Mouse (Mus musculus) hindbrain, embryonic 10.5 days (tissue): ENCODE data around the gene Pkp1. TPM values are rescaled to one million over a fixed set of nuclear protein-coding genes. Genes with fewer than 3 reads are reported as not detected.
A peak's percentile ranks its signal among the peaks of the same experiment; 100 is the strongest.

Experiments used
- DNase-seq: peaks from one replicate; pipeline ENCODE4 v3.0.0-alpha.2; 2017; ENCODE audit warnings: low spot score
- H3K27ac ChIP-seq: fragments of 300-500 bp; sonication (generic); 2 replicates; pipeline ENCODE4 v1.5.1; 2016; ENCODE audit warnings: mild to moderate bottlenecking, moderate library complexity
- H3K27me3 ChIP-seq: fragments of 300-500 bp; sonication (generic); 2 replicates; pipeline ENCODE4 v1.6.1; 2016; ENCODE audit warnings: mild to moderate bottlenecking; ENCODE audit not compliant: poor library complexity, insufficient read depth, severe bottlenecking
- H3K36me3 ChIP-seq: fragments of 300-500 bp; sonication (generic); 2 replicates; pipeline ENCODE4 v1.6.1; 2016; ENCODE audit warnings: mild to moderate bottlenecking, moderate library complexity
- H3K4me1 ChIP-seq: fragments of 300-500 bp; sonication (generic); replicated peaks from 2 replicates; pipeline ENCODE4 v1.6.1; 2016; ENCODE audit warnings: mild to moderate bottlenecking
- H3K4me3 ChIP-seq: fragments of 300-500 bp; sonication (generic); 2 replicates; pipeline ENCODE4 v1.5.1; 2016; ENCODE audit warnings: mild to moderate bottlenecking, moderate library complexity
- H3K9me3 ChIP-seq: fragments of 300-500 bp; sonication (generic); 2 replicates; pipeline ENCODE4 v1.6.1; 2016; ENCODE audit warnings: mild to moderate bottlenecking, moderate library complexity
- WGBS: fragments of 180-500 bp; shearing (Covaris S2); methylation state at CpG from one replicate; pipeline ENCODE4 v1.1.7; 2016; 5-methylcytosine and 5-hydroxymethylcytosine counted together
- polyA plus RNA-seq: library from polyadenylated mRNA; unstranded; fragments of >200 nt; fragmentation: Nextera tagmentation; extraction: Ambion mirVana; gene quantifications from 2 replicates; pipeline ENCODE4 v1.2.1, GENCODE M21; 2016

Pkp1 gene
- polyA plus RNA-seq, result 0.20 TPM in 1 of 2 replicates, not detected in the other

GRCm38 (mm10) chr1:135918644-135919407, at the start of gene Pkp1:
Pkp1 (minus strand) TSS chr1:135919207.
- peak; percentile 30 for DNase-seq
- peaks cover 91% of the 10 kb centered on the region for H3K27me3 ChIP-seq
- H3K36me3 ChIP-seq, result no peaks in the 10 kb centered on the region
- H3K4me1 ChIP-seq, result peaks cover 20% of the 10 kb centered on the region
- no peak within 1 kb of the TSS for H3K27ac ChIP-seq
- peak within 1 kb of the TSS; percentile 47 for H3K4me3 ChIP-seq
- H3K9me3 ChIP-seq, result no peaks in the 10 kb centered on the region
- under 1% methylated on average over 67 of the region's 67 CpGs for WGBS

- Histone ChIP-seq H3K27me3 (no peaks in the 10 kb centered on the region), H3K36me3 (no peaks in the 10 kb centered on the region), H3K4me3 (no peak overlapping the region), H3K4me1 (peaks cover 17% of the 10 kb centered on the region), H3K9me3 (no peaks in the 10 kb centered on the region), H3K27ac (no peak overlapping the region)
- 84% methylated on average over 4 of the region's 4 CpGs for WGBS
- no peak for DNase-seq
Measured at GRCm38 (mm10) chr1:135967739-135968138, 48.7 kb upstream of the Pkp1 start.

- no peaks in the 10 kb centered on the region for H3K27me3 ChIP-seq
- H3K4me1 ChIP-seq, result peaks cover 11% of the 10 kb centered on the region
- no peaks in the 10 kb centered on the region for H3K9me3 ChIP-seq
- H3K36me3 ChIP-seq, result no peaks in the 10 kb centered on the region
- no peak for DNase-seq
- no peak overlapping the region for H3K4me3 ChIP-seq
- no peak overlapping the region for H3K27ac ChIP-seq
- 72% methylated on average over 11 of the region's 11 CpGs for WGBS
Measured at GRCm38 (mm10) chr1:135964561-135964960, 45.6 kb upstream of the Pkp1 start.

- no peak for DNase-seq
- no peaks in the 10 kb centered on the region for H3K36me3 ChIP-seq
- H3K4me1 ChIP-seq, result peaks cover 11% of the 10 kb centered on the region
- H3K9me3 ChIP-seq, result no peaks in the 10 kb centered on the region
- H3K27ac ChIP-seq, result no peak overlapping the region
- H3K27me3 ChIP-seq, result no peaks in the 10 kb centered on the region
- 77% methylated on average over 5 of the region's 5 CpGs for WGBS
- H3K4me3 ChIP-seq, result no peak overlapping the region
Measured at GRCm38 (mm10) chr1:135963177-135963576, 44.2 kb upstream of the Pkp1 start.

GRCm38 (mm10) chr1:135958483-135958882, 39.5 kb upstream of the Pkp1 start:
- WGBS, result 45% methylated on average over 4 of the region's 4 CpGs
- 0 out of 2 replicates have a peak, but pooled peaks cover 2% of the 10 kb centered on the region for H3K4me1 ChIP-seq
- no peaks in the 10 kb centered on the region for H3K9me3 ChIP-seq
- peak; percentile 12 for DNase-seq
- no peak overlapping the region for H3K4me3 ChIP-seq
- no peaks in the 10 kb centered on the region for H3K36me3 ChIP-seq
- H3K27me3 ChIP-seq, result peaks cover 3% of the 10 kb centered on the region; the same call in 1 of the 2 replicates
- no peak overlapping the region for H3K27ac ChIP-seq

- Histone ChIP-seq H3K9me3 (no peaks in the 10 kb centered on the region), H3K4me1 (peaks cover 6% of the 10 kb centered on the region), H3K27ac (no peak overlapping the region), H3K4me3 (no peak overlapping the region), H3K27me3 (peaks cover 18% of the 10 kb centered on the region), H3K36me3 (no peaks in the 10 kb centered on the region)
- 66% methylated on average over 2 of the region's 2 CpGs for WGBS
- DNase-seq, result no peak
Measured at GRCm38 (mm10) chr1:135948871-135949270, 29.9 kb upstream of the Pkp1 start.

- Histone ChIP-seq H3K9me3 (no peaks in the 10 kb centered on the region), H3K27me3 (peaks cover 38% of the 10 kb centered on the region), H3K4me3 (no peak overlapping the region), H3K4me1 (peaks cover 6% of the 10 kb centered on the region), H3K36me3 (no peaks in the 10 kb centered on the region), H3K27ac (no peak overlapping the region)
- no peak for DNase-seq
- WGBS, result 73% methylated on average over 4 of the region's 4 CpGs
Measured at GRCm38 (mm10) chr1:135946247-135946646, 27.2 kb upstream of the Pkp1 start.

- Histone ChIP-seq H3K4me3 (no peak overlapping the region), H3K4me1 (peaks cover 6% of the 10 kb centered on the region), H3K27ac (no peak overlapping the region), H3K36me3 (no peaks in the 10 kb centered on the region), H3K27me3 (peaks cover 42% of the 10 kb centered on the region), H3K9me3 (no peaks in the 10 kb centered on the region)
- WGBS, result 8% methylated on average over 7 of the region's 7 CpGs
- peak; percentile 22 for DNase-seq
Measured at GRCm38 (mm10) chr1:135945711-135946110, 26.7 kb upstream of the Pkp1 start.

- Histone ChIP-seq H3K27me3 (peaks cover 42% of the 10 kb centered on the region), H3K9me3 (no peaks in the 10 kb centered on the region), H3K27ac (no peak overlapping the region), H3K36me3 (no peaks in the 10 kb centered on the region), H3K4me3 (no peak overlapping the region), H3K4me1 (peaks cover 6% of the 10 kb centered on the region)
- DNase-seq, result peak; percentile 70
- WGBS, result 43% methylated on average over 12 of the region's 12 CpGs
Measured at GRCm38 (mm10) chr1:135944526-135945259, 25.7 kb upstream of the Pkp1 start.

- peaks cover 42% of the 10 kb centered on the region for H3K27me3 ChIP-seq
- no peaks in the 10 kb centered on the region for H3K9me3 ChIP-seq
- WGBS, result 87% methylated on average over 2 of the region's 2 CpGs
- H3K4me1 ChIP-seq, result peaks cover 6% of the 10 kb centered on the region
- H3K27ac ChIP-seq, result no peak overlapping the region
- H3K4me3 ChIP-seq, result no peak overlapping the region
- no peak for DNase-seq
- no peaks in the 10 kb centered on the region for H3K36me3 ChIP-seq
Measured at GRCm38 (mm10) chr1:135943713-135944112, 24.7 kb upstream of the Pkp1 start.

- WGBS, result 42% methylated on average over 7 of the region's 7 CpGs
- no peak for DNase-seq
- H3K27ac ChIP-seq, result no peak overlapping the region
- peaks cover 39% of the 10 kb centered on the region for H3K27me3 ChIP-seq
- H3K9me3 ChIP-seq, result no peaks in the 10 kb centered on the region
- no peak overlapping the region for H3K4me3 ChIP-seq
- peaks cover 6% of the 10 kb centered on the region for H3K4me1 ChIP-seq
- no peaks in the 10 kb centered on the region for H3K36me3 ChIP-seq
Measured at GRCm38 (mm10) chr1:135942116-135942515, 23.1 kb upstream of the Pkp1 start.

- peaks cover 35% of the 10 kb centered on the region for H3K27me3 ChIP-seq
- DNase-seq, result no peak
- peak overlapping the region; percentile 40; the same call in 1 of the 2 replicates for H3K27ac ChIP-seq
- no peak overlapping the region for H3K4me3 ChIP-seq
- H3K9me3 ChIP-seq, result no peaks in the 10 kb centered on the region
- H3K36me3 ChIP-seq, result no peaks in the 10 kb centered on the region
- peaks cover 6% of the 10 kb centered on the region for H3K4me1 ChIP-seq
- 71% methylated on average over 6 of the region's 6 CpGs for WGBS
Measured at GRCm38 (mm10) chr1:135941259-135942006, 22.4 kb upstream of the Pkp1 start.
